ENCODE assay signal across 8 mouse cellular contexts in genomic region chr8:26961251-26962063, GRCm38 (mm10). TPM values are rescaled to one million over a fixed set of nuclear protein-coding genes. Genes with fewer than 3 reads are reported as not detected.
DNase-seq lines count a peak whose midpoint lies in the region; ATAC-seq lines count a peak whose summit lies in the region.

No protein-coding gene starts in this region.

- peaks cover 5% of the 10 kb centered on the region for H3K27me3 ChIP-seq in kidney, embryonic 16.5 days (ENCODE audit: insufficient read depth, low read length)
- H3K27me3 ChIP-seq in forebrain, embryonic 12.5 days: peaks cover 13% of the 10 kb centered on the region
- peaks cover 59% of the 10 kb centered on the region for H3K27me3 ChIP-seq in limb, embryonic 10.5 days (ENCODE audit: low read depth, poor library complexity, severe bottlenecking)
- peaks cover 24% of the 10 kb centered on the region for H3K27me3 ChIP-seq in neural tube, embryonic 14.5 days (ENCODE audit: control insufficient read depth, insufficient read depth, low read length)

- H3K27ac ChIP-seq in kidney, embryonic 16.5 days (ENCODE audit: low read length): peak overlapping the region; percentile 31; the same call in 1 of the 2 replicates
- peak overlapping the region; percentile 73 for H3K27ac ChIP-seq in forebrain, embryonic 12.5 days
- peak overlapping the region; percentile 85 for H3K27ac ChIP-seq in limb, embryonic 10.5 days
- no peak overlapping the region for H3K27ac ChIP-seq in neural tube, embryonic 14.5 days (ENCODE audit: low read depth, low read length)

- H3K9ac ChIP-seq in kidney, embryonic 16.5 days (replicated peaks; ENCODE audit: low read length): peak overlapping the region; percentile 41
- no peak overlapping the region for H3K9ac ChIP-seq in forebrain, embryonic 12.5 days
- H3K9ac ChIP-seq in neural tube, embryonic 14.5 days (replicated peaks; ENCODE audit: low read depth, low read length): no peak overlapping the region

- no peak for DNase-seq in kidney, postnatal 25 days
- peak; percentile 82 for DNase-seq in adrenal gland, adult 8-10 months
- DNase-seq in limb, embryonic 10.5 days (ENCODE audit: low spot score): peak; percentile 91
- no peak for DNase-seq in thymus, adult 18-20 months

- 5% methylated on average over 15 of the region's 15 CpGs for WGBS in kidney, embryonic 16.5 days
- 2% methylated on average over 15 of the region's 15 CpGs for WGBS in forebrain, embryonic 12.5 days
- WGBS in limb, embryonic 10.5 days: 2% methylated on average over 15 of the region's 15 CpGs
- WGBS in neural tube, embryonic 14.5 days: 4% methylated on average over 15 of the region's 15 CpGs

- no peaks in the 10 kb centered on the region for H3K9me3 ChIP-seq in kidney, embryonic 16.5 days (ENCODE audit: low read length)
- H3K9me3 ChIP-seq in forebrain, embryonic 12.5 days: no peaks in the 10 kb centered on the region; the same call in 1 of the 2 replicates
- H3K9me3 ChIP-seq in limb, embryonic 10.5 days (replicated peaks): no peaks in the 10 kb centered on the region
- no peaks in the 10 kb centered on the region for H3K9me3 ChIP-seq in neural tube, embryonic 14.5 days (ENCODE audit: control insufficient read depth, low read length)

- no peaks in the 10 kb centered on the region for H3K36me3 ChIP-seq in kidney, embryonic 16.5 days (ENCODE audit: insufficient read depth, low read length)
- H3K36me3 ChIP-seq in forebrain, embryonic 12.5 days (replicated peaks): no peaks in the 10 kb centered on the region
- H3K36me3 ChIP-seq in limb, embryonic 10.5 days: no peaks in the 10 kb centered on the region
- H3K36me3 ChIP-seq in neural tube, embryonic 14.5 days (ENCODE audit: control insufficient read depth, insufficient read depth, low read length): no peaks in the 10 kb centered on the region

- peak overlapping the region; percentile 43 for H3K4me2 ChIP-seq in kidney, embryonic 16.5 days (replicated peaks; ENCODE audit: low read depth, low read length)
- peak overlapping the region; percentile 10 for H3K4me2 ChIP-seq in forebrain, embryonic 12.5 days
- H3K4me2 ChIP-seq in neural tube, embryonic 14.5 days (ENCODE audit: low read depth, low read length): no peak overlapping the region; the same call in 1 of the 2 replicates

- peak; percentile 85 for ATAC-seq in kidney, embryonic 16.5 days (ENCODE audit: low FRiP score, low TSS enrichment)
- ATAC-seq in forebrain, embryonic 12.5 days (ENCODE audit: low FRiP score): peak; percentile 95
- peak; percentile 89 for ATAC-seq in neural tube, embryonic 14.5 days (ENCODE audit: low read depth)
- no peak for ATAC-seq in megakaryocyte-erythroid progenitor cell, adult 5-6 weeks (replicated peaks; ENCODE audit: low FRiP score, low TSS enrichment, poor library complexity, severe bottlenecking)

- no peak overlapping the region for H3K4me3 ChIP-seq in kidney, embryonic 16.5 days (ENCODE audit: low read length)
- H3K4me3 ChIP-seq in forebrain, embryonic 12.5 days (replicated peaks): no peak overlapping the region
- H3K4me3 ChIP-seq in limb, embryonic 10.5 days: peak overlapping the region; percentile 32
- no peak overlapping the region for H3K4me3 ChIP-seq in neural tube, embryonic 14.5 days (ENCODE audit: low read depth, low read length)

- H3K4me1 ChIP-seq in kidney, embryonic 16.5 days (ENCODE audit: insufficient read depth, low read length): peaks cover 22% of the 10 kb centered on the region
- peaks cover 25% of the 10 kb centered on the region for H3K4me1 ChIP-seq in forebrain, embryonic 12.5 days
- peaks cover 57% of the 10 kb centered on the region for H3K4me1 ChIP-seq in limb, embryonic 10.5 days
- peaks cover 8% of the 10 kb centered on the region for H3K4me1 ChIP-seq in neural tube, embryonic 14.5 days (ENCODE audit: control insufficient read depth, insufficient read depth, low read length)

RNA-seq across cellular contexts. Expression of gene Zfp703, which starts 15.7 kb away (rescaled TPM):
- polyA plus RNA-seq in kidney, embryonic 16.5 days (2015; fragmentation: Nextera tagmentation; extraction: Ambion mirVana): 7.8 and 10.2 TPM in 2 replicates
- 100 to 1,000 TPM in 2 of 4 experiments, 10 to 100 TPM in 2; 60.9 to 143 (median 97.4) TPM for total RNA-seq in adrenal gland, adult 8-10 months (2022)
- polyA plus RNA-seq in forebrain, embryonic 12.5 days (2016; fragmentation: Nextera tagmentation; extraction: Ambion mirVana): 10.3 and 12.7 TPM in 2 replicates
- polyA plus RNA-seq in limb, embryonic 10.5 days (2016; fragmentation: Nextera tagmentation; extraction: Ambion mirVana): 19.6 and 22.1 TPM in 2 replicates
- 15.2 and 15.6 TPM in 2 replicates for polyA plus RNA-seq in neural tube, embryonic 14.5 days (2014; fragmentation: Nextera tagmentation; extraction: Ambion mirVana)
- total RNA-seq in megakaryocyte-erythroid progenitor cell, adult 5-6 weeks (2014; fragmentation: Nextera tagmentation): 10.3 and 26.8 TPM in 2 replicates
- 1.6 and 2.1 TPM in 2 replicates for total RNA-seq in megakaryocyte-erythroid progenitor cell, adult 5-6 weeks (2017)

Comparison
In these comparisons a context has a peak if more than half of its experiments do, and no peak if none do; other contexts are left out.
1. DNase-seq: peak in adrenal gland, adult 8-10 months (single experiment) and limb, embryonic 10.5 days (single experiment); none in kidney, postnatal 25 days (0 of 2) and thymus, adult 18-20 months (0 of 2).